Mouse (Mus musculus): Measurements from ENCODE around the gene Sfxn4. TPM values are rescaled to one million over a fixed set of nuclear protein-coding genes. Genes with fewer than 3 reads are reported as not detected.
A peak's percentile ranks its signal among the peaks of the same experiment; 100 is the strongest.

Sfxn4 gene
- polyA plus RNA-seq, 1 experiment from 2014 or later: 6.4 TPM

DNA sequence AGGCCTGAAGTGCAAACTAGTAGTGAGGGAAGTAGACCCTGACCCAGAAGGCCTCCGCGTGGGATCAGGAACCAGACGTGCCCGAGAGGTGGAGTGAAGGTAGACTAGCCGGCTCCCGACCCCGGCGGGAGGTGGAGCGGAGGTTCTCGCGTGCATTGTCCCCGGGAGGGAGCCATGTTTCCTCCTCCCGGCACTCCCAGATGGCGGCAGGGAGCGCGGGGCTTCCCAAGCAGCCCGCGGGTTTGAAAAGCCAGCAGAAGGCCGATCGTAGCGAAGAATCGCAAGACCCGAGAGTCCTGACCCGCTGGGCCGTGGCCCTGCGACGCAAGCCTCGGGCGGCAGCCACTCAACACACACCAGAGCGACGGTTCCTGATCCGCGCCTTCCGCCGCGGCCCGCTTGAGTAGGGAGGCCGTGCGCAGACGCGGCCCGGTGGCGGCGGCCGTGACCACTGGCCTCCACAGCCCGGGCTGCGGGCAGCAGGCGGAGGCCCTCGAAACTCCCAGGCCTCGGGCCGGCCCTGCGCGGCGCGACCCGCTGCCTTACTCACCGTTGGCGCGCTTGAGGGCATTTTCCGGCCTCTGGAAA lies 71.3 kb downstream of the Sfxn4 start:
- Histone ChIP-seq H3K4me3 (ENCODE audit: low read depth, low read length) (peak overlapping the region; percentile 96), H3K36me3 (ENCODE audit: insufficient read depth) (no peaks in the 10 kb centered on the region), H3K4me2 (peak overlapping the region; percentile 89), H3K9me3 (ENCODE audit: low read depth, low read length) (no peaks in the 10 kb centered on the region), H3K4me1 (ENCODE audit: insufficient read depth) (peaks cover 5% of the 10 kb centered on the region), H3K9ac (peak overlapping the region; percentile 96), H3K27ac (ENCODE audit: low read depth) (peak overlapping the region; percentile 99), H3K27me3 (ENCODE audit: insufficient read depth, low read length) (no peaks in the 10 kb centered on the region)
- WGBS: under 1% methylated on average over 59 of the region's 60 CpGs
- peak; percentile 66 for ATAC-seq (ENCODE audit: insufficient read depth)
- no peak for TF ChIP-seq CTCF (IDR thresholded peaks at IDR 0.05; ENCODE audit: low read depth)
- DNase-seq: peak; percentile 56

DNA sequence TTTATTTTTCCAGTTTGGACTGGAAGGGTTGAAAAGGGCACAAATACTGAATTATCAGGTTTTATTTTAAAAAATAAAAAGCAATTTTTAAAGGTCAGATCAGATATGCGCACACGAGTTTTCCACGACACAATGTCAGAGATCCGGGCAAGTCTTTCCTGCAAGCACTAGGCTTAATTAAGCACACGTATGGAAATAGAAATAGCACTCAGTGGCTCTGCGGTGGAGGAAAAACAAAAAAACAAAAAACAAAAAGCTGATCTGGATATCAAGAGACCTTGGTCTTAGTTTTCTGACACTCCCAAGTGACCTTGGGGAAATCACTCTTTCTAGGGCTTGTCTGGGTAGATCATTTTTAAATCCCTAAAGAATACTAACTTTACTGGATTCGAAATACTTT lies 71.8 kb downstream of the Sfxn4 start:
- ATAC-seq (ENCODE audit: insufficient read depth): no peak
- peak overlapping the region; percentile 96 for H3K4me3 ChIP-seq (ENCODE audit: low read depth, low read length)
- peak overlapping the region; percentile 99 for H3K27ac ChIP-seq (ENCODE audit: low read depth)
- H3K4me1 ChIP-seq (ENCODE audit: insufficient read depth): peaks cover 5% of the 10 kb centered on the region
- DNase-seq: peak; percentile 13
- H3K27me3 ChIP-seq (ENCODE audit: insufficient read depth, low read length): no peaks in the 10 kb centered on the region
- no peaks in the 10 kb centered on the region for H3K36me3 ChIP-seq (ENCODE audit: insufficient read depth)
- 1% methylated on average over 7 of the region's 7 CpGs for WGBS
- H3K9me3 ChIP-seq (ENCODE audit: low read depth, low read length): no peaks in the 10 kb centered on the region
- H3K4me2 ChIP-seq: peak overlapping the region; percentile 89
- no peak for TF ChIP-seq CTCF (IDR thresholded peaks at IDR 0.05; ENCODE audit: low read depth)
- peak overlapping the region; percentile 96 for H3K9ac ChIP-seq

DNA sequence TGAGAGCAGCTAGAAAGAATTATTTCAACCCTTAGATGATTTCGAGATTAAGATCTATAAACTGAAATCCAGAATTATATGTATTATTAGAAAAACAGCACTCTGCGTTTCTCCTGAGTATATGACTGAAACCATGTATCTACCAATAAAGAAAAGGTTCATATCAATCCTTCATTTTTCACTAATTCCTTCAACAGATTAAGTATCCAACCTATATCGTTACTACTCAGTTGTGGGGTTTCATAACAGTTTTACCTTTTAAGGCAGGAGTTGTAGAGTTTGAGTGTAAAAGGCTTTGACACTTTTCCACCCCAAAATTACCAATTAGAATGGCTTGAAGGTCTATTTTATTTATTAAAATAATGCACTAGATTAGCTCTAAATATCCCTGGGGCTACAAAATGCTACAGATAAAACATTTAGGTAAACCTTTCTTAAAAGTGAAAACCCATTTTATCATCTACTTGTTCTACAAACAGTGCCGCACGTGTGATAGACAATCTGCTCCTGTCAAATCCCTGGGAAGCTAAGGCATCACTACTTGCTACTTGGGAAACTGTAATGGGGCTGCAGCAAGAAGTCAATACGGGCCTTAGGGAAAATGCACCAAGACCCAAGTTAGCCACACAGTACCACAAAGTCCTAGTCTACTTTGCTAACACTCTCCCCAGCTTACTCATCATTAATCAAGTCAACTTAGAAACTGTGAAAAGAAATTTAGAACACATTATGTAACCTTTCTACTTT lies 72.9 kb downstream of the Sfxn4 start:
- H3K9ac ChIP-seq: peak overlapping the region; percentile 35
- H3K4me2 ChIP-seq: peak overlapping the region; percentile 89
- H3K4me1 ChIP-seq (ENCODE audit: insufficient read depth): peaks cover 5% of the 10 kb centered on the region
- H3K4me3 ChIP-seq (ENCODE audit: low read depth, low read length): peak overlapping the region; percentile 96
- H3K27me3 ChIP-seq (ENCODE audit: insufficient read depth, low read length): no peaks in the 10 kb centered on the region
- H3K9me3 ChIP-seq (ENCODE audit: low read depth, low read length): no peaks in the 10 kb centered on the region
- no peak for TF ChIP-seq CTCF (IDR thresholded peaks at IDR 0.05; ENCODE audit: low read depth)
- H3K36me3 ChIP-seq (ENCODE audit: insufficient read depth): 0 out of 2 replicates have a peak, but pooled peaks cover under 1% of the 10 kb centered on the region
- no peak overlapping the region for H3K27ac ChIP-seq (ENCODE audit: low read depth)
- DNase-seq (peak; percentile 31), ATAC-seq (ENCODE audit: insufficient read depth) (no peak)
- WGBS: 32% methylated on average over 6 of the region's 6 CpGs

DNA sequence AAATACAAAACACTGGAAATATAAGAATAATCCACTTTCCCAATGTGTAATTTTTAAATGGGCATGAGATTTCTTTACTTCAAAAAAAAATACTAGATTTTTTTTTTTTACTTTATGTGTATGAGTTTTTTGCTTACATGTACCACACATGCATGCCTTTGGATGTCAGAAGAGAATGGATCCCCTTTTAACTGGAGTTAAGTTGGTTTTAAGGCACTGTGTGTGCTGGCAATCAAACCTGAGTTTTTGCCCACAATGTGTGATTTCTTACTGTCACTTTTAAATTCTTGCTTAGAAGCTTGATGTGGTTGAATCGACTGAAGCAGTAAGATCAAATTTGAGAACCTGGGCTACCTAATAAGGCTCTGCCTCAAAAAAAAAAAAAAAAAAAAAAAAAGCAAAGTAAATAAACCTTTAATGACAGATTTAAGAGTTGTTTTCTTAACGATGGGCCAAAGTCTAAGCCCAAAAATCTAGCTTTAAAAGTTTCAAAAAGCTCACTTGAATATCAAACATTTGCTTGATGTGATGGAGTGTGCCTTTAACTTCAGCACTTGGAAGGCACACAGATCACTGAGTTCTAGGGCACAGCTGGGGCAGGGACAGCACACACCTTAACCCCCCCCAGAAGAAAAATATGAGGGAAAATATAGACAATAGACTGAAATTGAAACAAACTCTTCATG lies 73.7 kb downstream of the Sfxn4 start:
- H3K4me3 ChIP-seq (ENCODE audit: low read depth, low read length): peak overlapping the region; percentile 96
- no peak for ATAC-seq (ENCODE audit: insufficient read depth)
- H3K27ac ChIP-seq (ENCODE audit: low read depth): no peak overlapping the region
- 25% methylated on average over 2 of the region's 2 CpGs for WGBS
- DNase-seq: no peak
- no peaks in the 10 kb centered on the region for H3K9me3 ChIP-seq (ENCODE audit: low read depth, low read length)
- 0 out of 2 replicates have a peak, but pooled peaks cover 3% of the 10 kb centered on the region for H3K36me3 ChIP-seq (ENCODE audit: insufficient read depth)
- no peak for TF ChIP-seq CTCF (IDR thresholded peaks at IDR 0.05; ENCODE audit: low read depth)
- peaks cover 5% of the 10 kb centered on the region for H3K4me1 ChIP-seq (ENCODE audit: insufficient read depth)
- H3K4me2 ChIP-seq: peak overlapping the region; percentile 89
- no peaks in the 10 kb centered on the region for H3K27me3 ChIP-seq (ENCODE audit: insufficient read depth, low read length)
- no peak overlapping the region for H3K9ac ChIP-seq

Other genes starting within 250 kb of the Sfxn4 start
- 1.6 and 1.7 TPM in 2 replicates for gene Nanos1, start 105.5 kb downstream of the Sfxn4 start, polyA plus RNA-seq (2014; fragmentation: Nextera tagmentation; extraction: Ambion mirVana)
- gene Eif3a, start 70.8 kb downstream of the Sfxn4 start, polyA plus RNA-seq (2014; fragmentation: Nextera tagmentation; extraction: Ambion mirVana): 178 and 185 TPM in 2 replicates
- 31.0 and 31.3 TPM in 2 replicates for gene Fam45a, start 49.9 kb downstream of the Sfxn4 start, polyA plus RNA-seq (2014; fragmentation: Nextera tagmentation; extraction: Ambion mirVana)
- gene Prdx3, start 13.1 kb upstream of the Sfxn4 start, polyA plus RNA-seq (2014; fragmentation: Nextera tagmentation; extraction: Ambion mirVana): 115 and 125 TPM in 2 replicates
- gene Grk5, start 28.3 kb upstream of the Sfxn4 start, polyA plus RNA-seq (2014; fragmentation: Nextera tagmentation; extraction: Ambion mirVana): 3.2 and 4.5 TPM in 2 replicates